Mouse (Mus musculus): ENCODE data around the gene Kmt5c.

The Kmt5c gene

GRCm38 (mm10) chr7:4746326-4746980 is 6.5 kb downstream of the Kmt5c start:
- no peak for DNase-seq (ENCODE audit: low read depth, low spot score)

- DNase-seq (ENCODE audit: low read depth, low spot score) = no peak
These were observed 7.4 kb downstream of the Kmt5c start for GRCm38 (mm10) chr7:4747156-4747899.

GRCm38 (mm10) chr7:4748321-4748720 is 8.4 kb downstream of the Kmt5c start:
- DNase-seq (ENCODE audit: low read depth, low spot score) = peak; percentile 77

GRCm38 (mm10) chr7:4749169-4749568 is 9.3 kb downstream of the Kmt5c start:
- DNase-seq (ENCODE audit: low read depth, low spot score) = no peak

- peak; percentile 98 for DNase-seq (ENCODE audit: low read depth, low spot score)
These were observed 12.3 kb downstream of the Kmt5c start for GRCm38 (mm10) chr7:4751971-4752820.

- DNase-seq (ENCODE audit: low read depth, low spot score) = peak; percentile 99
These were observed 13.1 kb downstream of the Kmt5c start, which contains the start of gene Cox6b2 for GRCm38 (mm10) chr7:4752821-4753570. Cox6b2 (minus strand) TSS chr7:4753094.

- DNase-seq (ENCODE audit: low read depth, low spot score) = no peak
These were observed 19.8 kb downstream of the Kmt5c start for GRCm38 (mm10) chr7:4759670-4760069.

- no peak for DNase-seq (ENCODE audit: low read depth, low spot score)
These were observed 25.2 kb downstream of the Kmt5c start for GRCm38 (mm10) chr7:4764946-4765710.

GRCm38 (mm10) chr7:4771202-4771601 is 31.3 kb downstream of the Kmt5c start, which contains the start of gene Fam71e2:
Fam71e2 (minus strand) TSS chr7:4771302.
- DNase-seq (ENCODE audit: low read depth, low spot score) = no peak

- DNase-seq (ENCODE audit: low read depth, low spot score) = no peak
These were observed 36.2 kb downstream of the Kmt5c start for GRCm38 (mm10) chr7:4776131-4776530.

GRCm38 (mm10) chr7:4776861-4777830 is 37.2 kb downstream of the Kmt5c start:
- DNase-seq (ENCODE audit: low read depth, low spot score) = peak; percentile 92

GRCm38 (mm10) chr7:4777851-4778637 is 38.1 kb downstream of the Kmt5c start:
- no peak for DNase-seq (ENCODE audit: low read depth, low spot score)

GRCm38 (mm10) chr7:4779921-4780320 is 40.0 kb downstream of the Kmt5c start:
- DNase-seq (ENCODE audit: low read depth, low spot score) = no peak

GRCm38 (mm10) chr7:4782130-4782529 is 42.2 kb downstream of the Kmt5c start:
- DNase-seq (ENCODE audit: low read depth, low spot score) = no peak

GRCm38 (mm10) chr7:4782759-4783158 is 42.8 kb downstream of the Kmt5c start, which contains the start of the genes Il11 and Tmem190:
Il11 (minus strand) TSS chr7:4782859.
Tmem190 (plus strand) TSS chr7:4782937.
- DNase-seq (ENCODE audit: low read depth, low spot score) = no peak

GRCm38 (mm10) chr7:4783667-4784268 is 43.9 kb downstream of the Kmt5c start:
- DNase-seq (ENCODE audit: low read depth, low spot score) = no peak

GRCm38 (mm10) chr7:4788499-4789435 is 48.9 kb downstream of the Kmt5c start:
- DNase-seq (ENCODE audit: low read depth, low spot score) = peak; percentile 77

Data from R1 (cell line).